Mouse (Mus musculus): Measurements from ENCODE around the gene Trpm3.
A peak's percentile ranks its signal among the peaks of the same experiment; 100 is the strongest.

The Trpm3 gene

GRCm38 (mm10) chr19:22303952-22304655 is 165.3 kb downstream of the Trpm3 start:
- DNase-seq (ENCODE audit: low spot score), result peak; percentile 95

GRCm38 (mm10) chr19:22308081-22308480 is 169.2 kb downstream of the Trpm3 start:
- DNase-seq (ENCODE audit: low spot score), result no peak

- DNase-seq (ENCODE audit: low spot score), result no peak
Observed at GRCm38 (mm10) chr19:22317306-22317705, 178.5 kb downstream of the Trpm3 start.

GRCm38 (mm10) chr19:22326813-22327212 is 188.0 kb downstream of the Trpm3 start:
- DNase-seq (ENCODE audit: low spot score), result no peak

- no peak for DNase-seq (ENCODE audit: low spot score)
Observed at GRCm38 (mm10) chr19:22327226-22327625, 188.4 kb downstream of the Trpm3 start.

- no peak for DNase-seq (ENCODE audit: low spot score)
Observed at GRCm38 (mm10) chr19:22336278-22336677, 197.4 kb downstream of the Trpm3 start.

GRCm38 (mm10) chr19:22337468-22337867 is 198.6 kb downstream of the Trpm3 start:
- peak; percentile 88 for DNase-seq (ENCODE audit: low spot score)

- DNase-seq (ENCODE audit: low spot score), result no peak
Observed at GRCm38 (mm10) chr19:22338927-22339326, 200.1 kb downstream of the Trpm3 start.

GRCm38 (mm10) chr19:22354037-22354541 is 215.2 kb downstream of the Trpm3 start:
- DNase-seq (ENCODE audit: low spot score), result no peak

- no peak for DNase-seq (ENCODE audit: low spot score)
Observed at GRCm38 (mm10) chr19:22386890-22387289, 248.0 kb downstream of the Trpm3 start.

- no peak for DNase-seq (ENCODE audit: low spot score)
Observed at GRCm38 (mm10) chr19:22394700-22395099, 255.9 kb downstream of the Trpm3 start.

- no peak for DNase-seq (ENCODE audit: low spot score)
Observed at GRCm38 (mm10) chr19:22404049-22404448, 265.2 kb downstream of the Trpm3 start.

GRCm38 (mm10) chr19:22418239-22418638 is 279.4 kb downstream of the Trpm3 start:
- DNase-seq (ENCODE audit: low spot score), result no peak

- DNase-seq (ENCODE audit: low spot score), result no peak
Observed at GRCm38 (mm10) chr19:22437207-22437606, 298.4 kb downstream of the Trpm3 start.

- DNase-seq (ENCODE audit: low spot score), result peak; percentile 56
Observed at GRCm38 (mm10) chr19:22447418-22448339, 308.8 kb downstream of the Trpm3 start.

- peak; percentile 10 for DNase-seq (ENCODE audit: low spot score)
Observed at GRCm38 (mm10) chr19:22448340-22449288, 309.8 kb downstream of the Trpm3 start.

GRCm38 (mm10) chr19:22451290-22451689 is 312.4 kb downstream of the Trpm3 start:
- no peak for DNase-seq (ENCODE audit: low spot score)

GRCm38 (mm10) chr19:22456935-22457334 is 318.1 kb downstream of the Trpm3 start:
- no peak for DNase-seq (ENCODE audit: low spot score)

- no peak for DNase-seq (ENCODE audit: low spot score)
Observed at GRCm38 (mm10) chr19:22462043-22462442, 323.2 kb downstream of the Trpm3 start.

- no peak for DNase-seq (ENCODE audit: low spot score)
Observed at GRCm38 (mm10) chr19:22463506-22463905, 324.7 kb downstream of the Trpm3 start.

GRCm38 (mm10) chr19:22469608-22470007 is 330.8 kb downstream of the Trpm3 start:
- no peak for DNase-seq (ENCODE audit: low spot score)
